Mouse (Mus musculus) testis, postnatal 10 days (tissue): Measurements from ENCODE around the gene Atp2c2.

Experiments used
- DNase-seq: peaks from one replicate; pipeline ENCODE4 v3.0.0; 2021; ENCODE audit warnings: low spot score

The Atp2c2 gene

DNA sequence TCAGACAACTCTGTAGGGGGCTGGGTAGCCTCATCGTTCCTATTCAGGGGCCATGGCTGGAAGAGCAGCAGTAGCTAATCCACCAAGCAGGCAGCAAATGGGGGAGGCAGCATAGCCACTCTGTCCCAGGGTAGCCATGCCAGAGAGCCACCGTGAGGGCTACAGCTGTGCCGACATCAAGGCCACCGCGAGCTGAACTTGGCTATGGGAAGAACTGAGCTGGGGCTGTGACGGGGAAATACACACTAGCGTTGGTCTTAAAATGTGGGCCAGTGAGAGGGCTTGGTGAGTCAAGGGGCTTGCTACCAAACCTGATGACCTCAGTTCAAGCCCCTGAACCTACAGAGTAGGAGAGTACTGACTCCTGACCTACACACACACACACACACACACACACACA, 84.9 kb downstream of the Atp2c2 start:
- peak; percentile 36 for DNase-seq

DNA sequence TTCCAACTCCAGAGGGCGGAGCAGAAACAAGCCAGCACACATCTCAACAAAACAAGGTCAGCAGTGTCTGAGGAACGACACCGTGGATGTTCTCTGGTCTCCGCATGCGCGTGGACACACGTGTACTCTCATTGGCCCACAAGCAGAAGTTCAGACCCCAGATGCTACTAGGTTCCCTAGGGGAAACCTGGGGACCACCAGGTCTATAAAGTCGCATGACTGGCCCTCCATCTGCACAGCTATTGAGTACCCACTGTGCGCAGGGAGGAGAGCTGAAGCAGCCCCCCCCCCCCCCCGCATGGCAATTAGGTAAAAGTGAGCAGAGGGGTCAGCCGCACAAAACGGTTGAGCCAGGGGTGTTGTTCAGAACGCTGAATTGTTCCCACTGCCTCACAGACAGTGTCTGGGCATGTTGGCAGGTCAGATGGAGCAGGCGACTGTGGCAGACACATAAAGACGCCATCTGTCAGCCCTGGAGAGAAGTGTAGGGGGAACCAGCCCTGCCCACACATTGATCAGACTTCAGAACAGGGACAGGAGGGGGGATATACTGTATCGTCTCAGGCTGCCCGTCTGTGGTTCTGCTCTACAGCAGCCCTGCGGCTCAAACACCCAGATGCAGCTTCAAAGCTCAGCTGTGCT, 86.1 kb downstream of the Atp2c2 start:
- DNase-seq: no peak

DNA sequence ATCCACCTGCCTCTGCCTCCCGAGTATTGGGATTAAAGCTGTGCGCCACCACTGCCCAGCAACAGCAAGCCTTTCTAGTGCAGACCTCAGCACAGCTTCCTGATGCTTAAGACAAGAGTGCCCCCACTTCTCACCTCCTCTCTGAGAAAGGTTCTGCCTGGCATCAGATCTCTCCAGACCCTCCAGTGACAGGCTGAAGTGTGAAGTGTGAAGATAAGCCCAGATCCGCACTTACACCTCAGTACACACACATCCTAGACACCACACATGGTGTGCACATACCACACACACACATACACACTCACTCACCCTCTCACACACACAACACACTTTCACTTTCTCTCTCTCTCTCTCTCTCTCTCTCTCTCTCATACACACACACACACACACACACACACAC, 87.1 kb downstream of the Atp2c2 start:
- no peak for DNase-seq

DNA sequence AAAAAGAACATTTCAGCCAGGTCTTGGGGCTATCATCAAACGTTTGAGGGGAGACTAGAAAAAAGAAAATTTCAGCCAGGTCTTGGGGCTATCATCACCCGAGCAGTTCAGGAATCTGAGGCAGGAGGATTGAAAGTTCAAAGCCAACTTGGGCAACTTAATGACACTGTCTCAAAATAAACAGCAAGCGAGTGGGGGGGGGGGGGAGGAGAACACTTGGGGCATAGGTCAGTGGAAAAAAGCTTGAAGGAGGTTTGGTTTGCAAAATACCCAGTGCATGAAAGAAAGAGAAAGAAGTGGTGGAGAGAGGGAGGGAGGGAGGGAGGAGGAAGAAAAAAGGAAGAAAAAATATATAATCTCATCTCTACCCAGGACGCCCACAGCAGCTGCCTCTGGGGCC, 87.5 kb downstream of the Atp2c2 start:
- DNase-seq: no peak

DNA sequence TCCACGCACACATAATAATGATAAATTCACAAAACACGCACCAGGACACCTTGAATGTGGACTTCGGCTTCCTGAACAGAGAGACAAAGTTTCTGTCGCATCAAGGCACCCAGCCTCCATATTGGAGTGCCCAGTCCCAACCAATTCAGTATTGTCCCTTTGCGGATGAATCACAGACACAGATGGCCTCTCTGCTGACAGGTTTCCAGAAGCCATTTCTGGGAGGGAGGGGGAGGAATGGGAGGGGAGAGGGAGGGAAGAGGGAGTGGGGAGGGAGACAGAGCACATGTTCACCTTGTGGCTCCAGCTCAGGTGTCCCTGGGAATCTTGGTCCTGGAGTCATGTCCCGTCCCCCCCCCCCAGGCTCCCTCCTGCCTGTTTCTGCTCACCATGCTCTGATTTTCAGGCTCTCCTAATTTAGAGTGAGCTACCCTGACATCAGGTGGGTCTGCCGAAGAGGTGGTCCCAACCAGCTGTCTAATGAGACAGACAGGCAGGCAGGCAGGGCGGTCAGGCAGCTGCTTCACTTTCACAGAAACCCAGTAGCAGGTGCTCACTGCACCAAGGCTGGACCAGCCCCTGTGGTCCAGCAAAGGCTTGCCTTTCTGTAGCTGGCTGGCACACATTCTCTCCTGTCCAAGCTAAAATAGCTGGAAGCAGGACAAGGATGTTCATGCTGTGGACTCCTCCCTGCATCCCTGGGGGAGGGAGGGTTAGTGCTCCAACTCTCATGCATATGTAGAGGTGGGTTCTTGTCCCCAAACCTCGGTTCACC, 89.0 kb downstream of the Atp2c2 start:
- DNase-seq: no peak

DNA sequence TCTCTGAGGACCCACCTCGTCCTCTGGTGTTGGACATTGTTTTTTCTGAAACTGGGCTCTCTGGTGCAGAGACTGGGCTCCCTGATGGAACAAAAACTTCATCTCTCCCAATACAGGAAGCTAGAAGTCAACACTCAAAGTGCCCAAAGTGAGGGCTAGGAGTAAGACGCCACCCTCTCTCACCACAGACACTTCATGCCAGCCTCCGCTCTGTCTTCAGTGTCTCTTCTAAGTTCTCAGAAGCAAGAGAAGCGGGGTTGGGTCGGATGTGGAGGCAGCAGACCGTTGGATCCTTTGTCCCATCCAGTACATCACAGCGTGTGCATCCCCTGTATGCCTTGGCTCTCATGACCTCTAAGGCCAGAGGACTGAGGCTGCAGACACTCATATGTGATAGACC, 89.8 kb downstream of the Atp2c2 start:
- DNase-seq: no peak

DNA sequence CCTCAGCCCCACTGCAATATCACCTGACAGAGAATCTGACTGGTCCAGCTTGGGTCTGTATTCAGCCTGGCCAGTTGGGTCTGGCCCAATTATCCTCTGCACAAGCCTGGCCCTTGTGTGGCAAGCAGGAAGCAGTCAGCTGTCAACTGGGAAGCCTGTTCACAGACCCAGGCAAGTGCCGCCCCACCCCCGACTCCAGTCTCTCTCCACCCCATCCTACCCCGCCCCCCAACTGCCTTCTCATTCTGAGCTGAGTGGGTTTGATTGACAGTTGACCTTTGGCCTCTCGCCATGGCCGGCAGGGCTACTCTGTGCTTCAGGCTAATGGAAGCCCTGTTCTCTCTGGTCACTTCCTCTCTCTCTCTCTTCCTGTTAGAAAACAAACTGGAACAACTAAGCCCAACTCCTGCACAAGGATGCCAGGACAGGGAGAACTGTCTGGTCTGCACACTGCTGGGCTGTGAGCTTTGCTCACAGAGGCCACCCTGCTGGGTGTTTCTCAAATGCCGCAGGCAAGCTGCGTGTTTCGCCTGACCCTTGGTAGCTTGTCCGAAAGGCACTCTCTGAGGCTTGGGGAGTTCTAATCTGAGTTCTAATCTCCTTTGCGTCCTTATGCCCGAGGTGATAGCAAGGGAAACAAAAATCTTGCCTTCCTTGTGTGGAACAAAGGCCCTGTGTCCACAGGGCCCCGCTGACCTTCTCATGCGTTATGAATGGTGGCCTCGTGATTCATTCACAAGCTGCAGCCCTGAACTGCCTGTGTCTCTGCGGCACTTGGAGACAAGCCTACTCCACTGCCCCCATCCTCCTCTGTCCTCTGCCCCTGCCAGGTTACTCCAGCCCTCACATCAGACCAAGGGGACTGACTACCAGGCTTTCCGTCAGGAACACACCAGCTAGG, 92.2 kb downstream of the Atp2c2 start:
- peak; percentile 72 for DNase-seq

DNA sequence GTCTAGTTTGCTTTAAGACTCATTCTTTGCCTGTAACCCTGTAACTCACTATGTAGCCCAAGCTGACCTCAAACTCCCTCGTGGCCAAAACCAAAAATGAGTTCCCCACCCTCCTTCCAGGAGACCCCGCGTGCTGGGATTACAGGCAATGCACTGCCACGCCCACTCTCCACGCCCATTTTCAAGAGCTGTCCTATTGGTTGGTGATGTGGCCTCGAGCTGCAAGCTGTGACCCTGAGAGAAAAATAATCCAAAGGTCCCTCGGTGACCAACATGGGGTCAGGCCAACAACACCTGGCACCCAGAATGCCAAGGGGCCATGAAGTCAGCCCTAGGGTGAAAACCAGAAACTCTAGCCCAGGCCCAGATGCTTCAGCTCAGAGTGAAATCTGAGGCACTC, 94.9 kb downstream of the Atp2c2 start:
- no peak for DNase-seq

DNA sequence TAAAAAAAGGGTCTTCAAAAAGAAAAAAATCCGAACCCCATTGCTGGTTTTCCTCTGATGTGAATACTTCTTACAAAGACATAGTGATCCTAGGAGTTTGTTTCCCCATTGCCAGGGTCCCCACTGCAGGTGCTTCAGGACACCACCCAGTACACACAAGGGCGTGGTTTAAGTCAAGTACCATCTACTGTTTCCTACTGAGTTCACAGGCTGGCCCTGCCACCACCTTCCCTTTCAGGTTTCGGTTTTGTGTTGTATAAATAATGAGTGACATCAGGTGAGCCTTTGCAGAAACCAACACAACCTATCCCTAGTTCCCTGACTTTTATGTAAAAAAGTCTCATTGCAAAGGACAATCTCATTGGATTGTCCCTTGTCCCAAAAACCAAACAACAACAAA, 95.8 kb downstream of the Atp2c2 start:
- DNase-seq: no peak

DNA sequence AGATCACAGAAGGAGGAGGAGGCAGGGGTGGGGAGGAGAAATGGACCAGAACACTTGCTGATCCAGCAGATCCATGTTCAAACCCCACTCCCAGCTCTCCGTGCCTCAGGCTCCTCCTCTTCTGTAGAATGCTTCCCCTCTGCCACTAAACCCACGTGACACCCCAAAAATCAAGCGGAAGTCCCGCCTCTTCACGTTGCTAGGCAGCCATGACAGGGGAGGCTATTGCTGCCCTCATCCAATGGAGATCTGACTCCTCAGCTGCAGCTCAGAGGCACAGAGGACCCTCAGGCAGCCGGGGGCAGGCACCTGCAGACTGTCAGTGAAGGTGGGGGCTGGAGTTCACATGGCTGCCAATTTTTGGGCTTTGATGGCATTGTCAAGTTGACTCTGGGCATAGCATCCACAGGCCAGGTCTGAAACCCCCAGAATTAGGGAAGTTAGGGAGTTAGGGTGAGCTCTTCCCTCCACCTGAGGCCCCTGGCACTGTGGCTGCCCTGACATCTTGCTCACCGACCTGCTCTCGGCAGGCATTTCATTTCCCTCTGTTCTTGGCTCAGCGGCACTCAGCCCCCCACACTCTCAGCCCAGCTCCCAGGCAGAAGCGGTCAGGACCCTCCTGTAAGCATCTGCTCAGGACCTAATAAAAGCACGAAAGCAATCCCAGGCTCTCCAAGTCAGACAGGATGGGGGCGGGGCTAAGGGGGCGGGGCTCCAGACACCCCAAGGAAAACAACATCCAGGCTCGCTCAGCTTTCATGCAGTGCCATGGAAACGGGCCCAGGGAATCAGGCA, 98.6 kb downstream of the Atp2c2 start:
- DNase-seq: peak; percentile 68

DNA sequence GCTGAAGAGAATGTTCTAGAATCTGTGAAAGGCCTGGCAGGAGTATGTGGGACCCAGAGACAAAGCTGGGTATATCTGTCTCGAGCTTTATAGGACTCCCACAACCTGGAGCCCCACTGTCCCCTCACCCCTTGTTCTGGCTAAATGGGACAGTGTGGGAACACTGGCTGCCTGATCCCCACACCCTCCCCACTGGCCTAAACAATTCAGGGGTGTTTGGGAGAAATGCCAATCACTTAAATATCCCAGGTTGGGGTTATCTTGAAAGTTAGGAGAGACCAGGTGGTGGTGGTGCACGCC, 99.1 kb downstream of the Atp2c2 start:
- no peak for DNase-seq

DNA sequence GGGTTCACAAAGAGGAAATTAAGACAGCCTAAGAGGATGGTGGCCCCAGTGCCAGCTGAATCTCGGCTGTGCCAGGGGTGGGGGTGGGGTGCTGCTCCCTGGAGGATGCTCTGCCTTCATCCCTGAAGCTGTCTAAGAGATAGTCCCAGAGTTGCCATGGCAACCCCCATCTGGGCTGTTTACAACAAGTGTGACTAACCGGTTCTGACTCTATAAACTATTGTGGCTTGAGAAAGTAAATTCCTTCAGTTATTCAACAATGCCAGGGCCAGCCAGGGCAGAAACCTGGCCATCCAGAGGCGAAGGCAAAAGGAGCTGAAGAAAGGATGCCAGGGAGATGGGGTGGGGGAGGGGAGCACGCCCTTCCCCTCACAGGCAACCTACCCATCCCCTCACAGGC, 101.4 kb downstream of the Atp2c2 start:
- no peak for DNase-seq

DNA sequence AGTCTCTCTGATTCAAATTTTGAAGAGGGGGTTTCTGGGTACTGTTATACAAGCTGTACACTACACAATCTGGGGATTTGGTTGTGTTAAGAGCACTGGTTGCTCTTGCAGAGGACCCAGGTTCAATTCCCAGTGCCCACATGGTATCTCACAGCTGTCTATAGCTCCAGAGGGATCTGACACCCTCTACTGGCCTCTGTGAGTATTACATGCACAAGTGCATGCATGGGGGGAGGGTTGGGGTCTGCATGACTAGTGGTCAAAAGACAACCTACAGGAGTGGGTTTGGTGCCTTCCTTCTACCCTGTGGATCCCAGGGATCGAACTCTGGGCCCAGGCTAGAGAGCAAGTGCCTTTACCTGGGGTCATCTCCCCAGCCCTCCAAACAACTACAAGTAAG, 102.8 kb downstream of the Atp2c2 start:
- DNase-seq: no peak

DNA sequence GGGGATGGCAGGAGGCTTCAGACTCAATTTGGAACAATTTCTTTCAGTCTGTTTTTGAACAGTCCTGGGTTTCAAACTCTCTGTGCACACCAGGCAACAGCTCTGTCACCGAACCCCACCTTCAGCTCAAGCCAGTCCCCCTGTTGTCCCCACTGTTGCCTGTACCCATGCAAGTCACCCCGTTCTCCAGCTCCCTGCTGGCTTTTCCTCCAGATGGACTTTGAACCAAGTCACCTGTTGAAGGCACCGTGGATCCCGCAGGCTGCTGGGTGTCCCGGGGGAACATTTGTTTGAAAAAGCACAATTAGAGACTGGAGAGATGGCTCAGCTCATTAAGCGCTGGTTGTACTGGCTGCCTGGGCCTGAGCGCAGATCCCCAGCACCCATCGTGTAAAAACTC, 105.5 kb downstream of the Atp2c2 start:
- DNase-seq: no peak

DNA sequence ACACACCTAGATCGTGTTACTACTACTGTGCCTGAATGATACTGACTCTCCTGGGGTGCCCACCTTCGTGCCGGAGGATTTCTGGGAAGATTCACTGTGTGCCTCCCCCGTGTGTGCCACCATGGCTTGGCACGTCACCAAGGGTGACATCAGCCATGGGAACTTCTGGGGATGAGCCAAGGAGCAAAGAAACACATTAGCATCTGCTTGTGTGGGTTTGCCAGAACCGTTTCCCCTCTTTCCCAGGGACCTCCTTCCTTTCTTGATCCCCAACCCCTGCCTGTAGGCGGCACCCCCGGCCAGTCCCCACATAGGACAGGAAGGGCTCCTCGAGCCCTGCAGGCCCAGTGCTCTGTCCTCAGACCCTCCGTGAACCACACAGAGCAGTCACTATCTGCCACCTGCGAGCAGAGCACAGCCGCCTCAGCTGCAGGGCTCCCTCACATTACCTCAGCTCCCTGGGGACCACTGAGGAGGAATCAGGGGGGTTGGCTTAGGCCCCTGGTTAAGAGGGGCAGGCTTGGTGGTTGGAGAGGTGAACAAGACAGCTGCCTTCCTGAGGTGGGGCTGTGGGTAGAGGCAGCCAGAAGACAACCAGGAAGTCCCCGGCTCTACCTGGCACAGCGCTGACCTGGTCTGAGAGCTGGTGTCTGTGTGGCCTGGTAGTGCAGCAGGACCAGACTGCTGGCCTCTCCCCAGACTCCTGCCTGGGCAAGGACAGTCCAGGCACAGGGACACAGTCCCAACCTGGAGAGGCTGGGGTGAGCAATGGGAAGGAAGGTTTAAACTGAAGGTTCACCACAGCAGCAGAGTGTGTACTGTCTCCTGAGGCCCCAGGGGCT, 106.8 kb downstream of the Atp2c2 start:
- DNase-seq: peak; percentile 80
